Mouse (Mus musculus): Measurements from ENCODE around the gene Lect2. TPM values are rescaled to one million over a fixed set of nuclear protein-coding genes. Genes with fewer than 3 reads are reported as not detected.

Gene Lect2
- total RNA-seq, 2 experiments from 2014 or later: not detected

DNA sequence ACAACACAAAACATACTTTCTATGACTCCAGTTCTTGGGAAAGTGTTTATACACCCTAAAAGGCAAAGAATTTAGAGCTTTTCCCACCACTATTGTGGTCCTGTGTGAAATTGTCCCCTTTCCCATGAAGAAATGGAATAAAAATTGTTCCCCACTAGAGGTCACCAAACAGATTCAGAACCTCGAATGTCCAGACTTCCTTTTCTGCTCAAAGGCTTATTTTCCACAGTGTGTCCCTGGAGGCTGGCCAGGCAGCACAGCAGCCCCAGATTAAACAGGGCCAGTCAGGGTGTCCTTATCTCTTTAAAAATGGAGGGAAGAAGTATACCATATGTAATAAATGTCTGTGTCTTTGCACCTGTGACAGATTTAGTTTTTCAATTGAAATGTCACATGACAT lies 7.7 kb upstream of the Lect2 start:
- peak; percentile 65 for DNase-seq

DNA sequence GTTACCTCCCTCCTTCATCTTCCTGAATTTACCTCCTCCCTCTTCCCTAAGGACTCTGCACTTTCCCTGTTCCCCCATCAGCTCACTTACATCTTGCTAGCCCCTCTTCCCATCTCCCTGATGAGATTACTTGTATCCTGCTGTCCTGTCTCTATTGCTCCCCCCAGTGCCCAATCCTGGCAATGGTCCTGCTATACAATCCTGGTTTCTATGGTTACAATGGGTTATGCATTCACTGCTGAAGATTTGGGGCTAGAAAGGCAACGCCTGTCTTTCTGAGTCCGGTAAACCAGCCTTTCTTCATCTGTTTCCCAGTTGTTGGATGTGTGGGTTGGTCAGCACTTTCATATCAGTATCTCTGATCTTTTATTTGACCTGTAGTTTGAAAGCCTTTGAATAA lies 6.1 kb upstream of the Lect2 start:
- peak; percentile 25 for DNase-seq

DNA sequence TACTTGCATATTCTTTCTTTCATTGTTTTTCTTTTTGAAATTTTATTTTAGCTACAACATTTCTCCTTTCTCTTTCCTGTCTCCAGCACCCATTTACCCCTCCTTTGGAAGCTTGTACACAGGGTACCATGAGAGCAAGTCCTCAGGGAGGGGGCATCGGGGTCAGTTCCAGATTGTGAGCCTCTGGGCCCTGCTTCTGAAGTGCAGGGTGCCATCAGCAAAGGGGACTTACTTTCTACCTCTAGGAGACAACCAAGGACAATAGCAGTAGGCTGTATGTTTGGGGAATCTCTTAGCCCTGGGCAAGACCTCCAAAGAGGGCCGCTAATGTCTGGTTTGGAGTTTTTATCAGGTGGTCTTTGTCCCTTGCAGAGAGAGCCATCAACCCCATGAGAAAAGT lies 5.6 kb upstream of the Lect2 start:
- DNase-seq: no peak

DNA sequence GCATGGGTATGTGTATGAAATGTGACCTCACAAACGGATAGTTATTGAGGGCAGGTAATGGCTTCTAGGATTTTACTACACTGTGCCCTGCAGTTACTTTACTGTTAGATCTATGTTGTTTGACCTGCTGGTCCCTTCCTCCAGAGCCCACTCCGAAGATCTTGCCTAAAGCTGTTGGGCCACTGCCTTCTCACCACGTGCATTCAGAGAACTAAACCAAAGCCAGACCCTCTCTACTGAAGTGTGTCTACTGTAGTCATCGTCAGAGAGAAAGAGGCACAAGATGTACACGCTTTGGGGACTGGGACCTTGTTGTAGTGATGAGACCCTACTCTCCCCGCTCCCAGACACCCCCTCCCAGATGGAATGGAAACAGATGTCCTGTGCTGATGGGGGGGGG lies 3.4 kb upstream of the Lect2 start:
- no peak for DNase-seq

DNA sequence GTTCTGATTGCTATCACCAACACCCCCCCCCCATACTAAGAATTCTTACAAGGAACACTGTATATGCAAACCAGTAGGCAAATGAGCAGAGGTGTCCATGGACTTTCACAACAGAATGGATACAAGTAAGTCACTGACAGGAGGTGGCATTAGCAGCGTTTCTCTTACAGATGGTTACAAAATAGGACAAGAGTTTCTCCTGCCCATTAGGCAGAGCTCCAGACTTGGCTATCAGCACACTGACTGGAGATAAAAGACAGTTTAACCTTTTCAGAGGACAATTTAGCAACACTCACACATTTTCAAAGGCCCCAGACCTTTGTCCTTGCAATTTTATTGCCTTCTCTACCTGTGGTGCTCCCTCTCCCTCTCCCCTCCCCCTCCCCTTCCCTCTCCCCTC lies 2.3 kb upstream of the Lect2 start:
- DNase-seq: peak; percentile 54

DNA sequence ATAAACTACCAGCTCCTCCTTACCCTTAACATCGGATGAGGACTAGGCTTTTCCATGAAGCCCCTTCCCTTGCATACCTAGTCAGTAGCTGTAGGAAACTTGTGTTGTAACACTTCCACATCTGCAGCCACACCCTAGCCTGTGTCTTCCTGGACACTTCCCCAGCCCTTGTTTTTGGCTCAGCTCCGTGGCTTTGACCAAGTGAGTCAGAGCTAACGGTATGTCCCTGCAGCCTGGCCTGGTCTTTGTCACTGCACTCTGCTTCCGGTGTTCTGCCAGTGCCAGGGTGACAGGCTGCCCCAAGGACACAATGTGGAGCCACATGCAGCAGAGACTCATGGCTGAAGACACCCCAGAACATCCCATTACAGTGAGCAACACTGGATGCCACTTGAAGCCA lies 1.1 kb upstream of the Lect2 start:
- DNase-seq: peak; percentile 61

DNA sequence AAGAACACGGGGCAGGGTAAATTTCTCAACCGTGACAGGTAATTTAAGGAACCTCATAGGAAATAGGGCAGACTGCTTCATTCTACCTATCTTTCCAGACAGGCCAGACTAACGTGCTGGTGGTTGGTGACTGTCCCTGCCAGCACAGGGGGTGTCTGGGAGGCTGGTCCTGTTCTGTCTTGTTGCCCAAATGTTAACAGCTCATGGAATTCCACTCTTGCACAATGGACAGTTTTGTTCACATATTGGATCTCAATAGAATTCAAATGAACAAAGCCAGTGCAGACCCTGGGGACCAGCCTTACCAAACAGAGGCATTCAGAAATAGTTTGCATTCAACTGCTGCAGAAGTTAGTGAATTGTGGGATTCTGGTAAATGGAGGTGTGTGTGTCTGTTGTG lies 3.3 kb downstream of the Lect2 start:
- no peak for DNase-seq

DNA sequence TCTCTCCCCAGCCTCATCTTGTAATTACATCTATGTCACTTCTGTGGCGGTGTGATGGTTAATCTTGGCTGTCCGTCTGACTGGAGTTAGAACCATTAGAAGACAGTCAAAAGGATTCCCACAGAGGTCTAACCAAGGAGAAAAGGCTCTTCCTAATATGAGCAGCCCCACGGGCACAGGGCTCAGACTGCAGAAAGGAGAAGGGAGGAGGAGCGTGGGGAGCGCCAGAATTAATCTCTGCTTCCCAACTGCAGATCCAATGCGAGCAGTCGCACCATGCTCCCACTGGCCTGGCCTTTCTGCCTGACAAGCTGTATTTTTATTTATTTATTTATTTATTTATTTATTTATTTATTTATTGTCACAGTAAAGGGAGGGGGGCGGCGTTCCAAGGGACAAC lies 4.5 kb downstream of the Lect2 start:
- no peak for DNase-seq

DNA sequence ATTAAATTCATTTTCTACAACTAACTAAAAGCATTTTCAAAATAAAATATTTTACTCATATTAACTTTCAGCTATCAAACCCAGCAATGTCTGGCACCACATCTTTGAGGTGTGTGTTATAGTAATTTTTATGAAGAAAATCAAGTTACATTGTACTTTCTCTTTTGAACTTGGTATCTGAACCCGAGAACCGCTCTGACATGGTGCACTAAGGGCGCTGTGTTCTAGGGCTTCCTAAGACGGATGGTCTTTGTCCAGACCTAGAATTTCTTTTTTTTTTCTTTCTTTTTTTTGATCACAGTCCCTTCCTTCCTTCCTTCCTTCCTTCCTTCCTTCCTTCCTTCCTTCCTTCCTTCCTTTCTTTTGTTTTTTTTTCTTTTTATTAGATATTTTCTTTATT lies 8.5 kb downstream of the Lect2 start:
- DNase-seq: peak; percentile 58

DNA sequence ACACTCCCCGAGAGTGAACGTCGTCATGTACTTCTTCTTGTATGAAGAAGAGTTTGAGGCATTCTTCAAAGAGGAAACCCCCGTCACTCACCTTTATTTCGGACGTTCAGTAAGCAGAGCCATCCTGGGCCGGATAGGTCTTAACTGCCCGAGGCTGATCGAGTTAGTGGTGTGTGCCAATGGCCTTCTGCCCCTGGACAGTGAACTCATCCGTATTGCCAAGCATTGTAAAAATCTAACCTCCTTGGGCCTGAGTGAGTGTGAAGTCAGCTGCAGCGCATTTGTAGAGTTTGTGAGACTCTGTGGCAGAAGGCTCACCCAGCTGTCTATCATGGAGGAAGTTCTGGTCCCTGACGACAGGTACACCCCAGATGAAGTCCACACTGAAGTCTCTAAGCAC lies 11.3 kb downstream of the Lect2 start:
- DNase-seq: no peak

DNA sequence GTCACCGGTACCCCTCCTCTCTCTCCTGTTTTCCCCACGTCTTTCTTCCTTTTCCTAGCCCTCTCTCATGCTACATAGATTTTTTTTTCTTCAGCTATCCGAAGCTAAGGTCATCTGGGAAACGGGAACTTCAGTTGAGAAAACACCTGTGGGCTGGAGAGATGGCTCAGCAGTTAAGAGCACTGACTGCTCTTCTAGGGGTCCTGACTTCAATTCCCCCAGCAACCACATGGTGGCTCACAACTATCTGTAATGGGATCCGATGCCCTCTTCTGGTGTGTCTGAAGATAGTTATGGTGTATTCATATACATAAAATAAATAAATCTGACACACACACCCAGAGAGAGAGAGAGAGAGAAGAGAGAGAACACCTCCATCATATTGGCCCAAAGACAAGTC lies 12.7 kb downstream of the Lect2 start:
- no peak for DNase-seq

DNA sequence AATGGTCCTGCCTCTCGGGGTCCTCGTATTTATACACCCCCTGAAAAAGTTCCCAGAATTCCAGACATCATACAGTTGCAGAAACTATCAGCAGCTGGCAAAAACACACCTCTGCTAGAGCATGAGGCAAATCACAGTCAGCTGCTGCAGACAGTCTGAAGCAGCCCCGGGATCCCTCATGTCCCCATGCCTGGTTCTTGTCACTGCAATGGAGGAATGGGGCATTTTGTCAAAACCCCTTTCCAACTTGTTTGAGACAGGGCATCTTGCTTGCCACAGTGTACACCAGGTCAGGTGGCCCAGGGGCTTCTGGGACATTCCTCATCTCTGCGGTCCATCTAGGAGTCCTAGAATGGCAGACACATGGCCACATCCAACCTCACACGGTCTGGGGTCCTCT lies 13.4 kb downstream of the Lect2 start:
- DNase-seq: no peak

DNA sequence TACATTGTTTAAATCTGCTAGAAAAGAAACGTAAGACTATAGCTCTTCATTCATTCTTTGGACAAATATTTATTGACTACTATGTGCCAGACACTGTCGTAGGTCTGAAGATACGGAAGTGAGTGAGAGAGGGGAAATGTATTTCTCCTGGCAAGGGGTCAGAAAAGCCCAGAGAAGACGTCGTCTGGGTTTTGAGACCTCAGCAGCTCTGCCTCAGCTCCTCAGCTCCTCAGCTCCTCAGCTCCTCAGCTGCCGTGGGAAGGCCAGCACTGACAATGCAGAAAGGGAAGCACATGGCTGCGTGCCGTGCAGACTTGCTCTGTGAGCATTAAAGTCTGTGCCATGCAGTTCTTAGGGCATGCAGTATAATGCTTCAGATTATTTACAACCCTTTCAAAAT lies 18.6 kb downstream of the Lect2 start:
- DNase-seq: no peak

DNA sequence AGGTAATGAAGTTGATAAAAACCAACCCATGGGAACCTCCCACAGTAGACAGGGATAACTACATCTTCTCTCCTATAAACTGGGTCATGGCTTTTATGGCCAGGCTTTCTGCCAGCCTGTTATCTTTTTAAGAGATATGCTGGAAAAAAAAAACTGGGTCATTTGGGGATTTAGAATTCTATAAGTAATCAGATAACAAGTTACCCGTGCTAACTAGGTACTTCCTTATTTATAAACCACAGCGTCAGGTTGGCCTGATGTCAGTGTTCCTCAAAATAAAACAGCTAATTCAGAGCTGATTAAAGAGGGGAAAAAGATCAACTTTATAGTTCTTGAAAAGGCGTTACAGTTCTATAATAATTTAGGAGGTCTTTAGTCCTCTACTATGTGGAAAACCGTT lies 19.3 kb downstream of the Lect2 start:
- DNase-seq: no peak

DNA sequence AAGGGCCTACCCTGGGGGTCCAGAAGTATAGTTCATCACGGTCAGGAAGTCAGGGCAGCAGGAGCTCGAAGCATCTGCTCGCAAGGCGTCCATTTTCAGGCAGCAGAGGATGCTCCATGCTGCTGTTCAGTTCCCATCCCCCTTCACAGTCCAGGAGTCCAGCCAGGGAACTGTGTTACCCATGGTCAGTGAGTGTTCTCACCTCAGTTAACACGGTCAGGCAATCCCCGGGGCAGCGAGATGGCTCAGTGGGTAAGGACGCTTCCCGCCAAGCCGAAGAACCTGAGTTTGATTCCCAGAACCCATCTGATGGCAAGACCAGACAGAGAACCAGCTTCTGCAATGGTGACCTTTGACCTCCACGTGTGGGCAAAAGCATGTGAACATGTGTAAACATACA lies 20.0 kb downstream of the Lect2 start:
- no peak for DNase-seq

DNA sequence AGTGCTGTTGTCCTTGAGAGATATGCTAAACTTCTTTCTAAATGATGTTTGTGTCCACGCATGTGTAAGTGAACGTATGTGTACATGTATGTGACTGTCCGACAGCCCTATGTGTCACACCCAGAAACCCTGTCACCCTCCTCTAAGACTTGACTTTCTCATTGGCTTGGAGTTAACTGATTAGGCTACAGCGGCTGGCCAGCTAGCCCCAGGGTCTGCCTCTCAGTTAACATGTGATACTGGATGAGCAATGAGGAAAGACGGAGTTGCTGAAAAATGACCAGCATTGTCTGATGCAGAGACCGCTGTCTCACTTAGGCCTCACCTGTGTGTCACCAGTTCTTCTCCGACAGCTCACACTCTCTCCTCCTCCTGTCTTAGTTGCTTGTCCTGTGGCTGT lies 20.5 kb downstream of the Lect2 start:
- DNase-seq: no peak

DNA sequence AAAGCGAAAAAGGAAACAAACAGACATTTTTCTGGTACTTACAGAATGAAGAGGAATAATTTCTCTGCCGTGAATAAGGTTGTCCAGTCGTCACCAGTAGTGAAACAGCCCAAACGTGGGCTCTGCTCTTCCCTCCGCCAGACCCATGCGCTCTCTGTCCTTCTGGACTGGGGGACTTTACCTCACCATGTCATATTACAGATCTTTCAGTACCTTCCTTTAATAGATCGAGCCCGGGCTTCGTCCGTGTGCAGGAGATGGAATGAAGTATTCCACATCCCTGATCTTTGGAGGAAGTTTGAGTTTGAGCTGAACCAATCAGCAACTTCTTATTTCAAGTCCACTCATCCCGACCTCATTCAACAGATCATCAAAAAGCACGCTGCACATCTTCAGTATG lies 21.4 kb downstream of the Lect2 start:
- no peak for DNase-seq

DNA sequence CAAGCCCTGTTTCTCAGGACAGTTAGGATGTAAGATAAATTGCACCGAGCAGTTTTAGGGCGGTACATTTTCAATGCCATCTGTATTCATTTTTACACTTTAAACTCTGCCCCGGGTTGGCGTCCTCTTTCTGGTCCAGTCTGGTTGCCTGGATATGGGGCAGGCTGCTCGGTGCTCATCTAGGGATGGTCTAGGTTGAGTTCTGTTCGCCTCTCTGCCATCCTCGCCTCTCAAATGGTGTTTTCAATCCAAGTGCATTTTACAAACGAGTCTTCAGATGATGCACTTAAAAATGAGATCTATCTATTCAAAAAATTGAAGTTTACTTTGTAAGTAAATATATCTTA lies 25.5 kb downstream of the Lect2 start:
- DNase-seq: no peak

DNA sequence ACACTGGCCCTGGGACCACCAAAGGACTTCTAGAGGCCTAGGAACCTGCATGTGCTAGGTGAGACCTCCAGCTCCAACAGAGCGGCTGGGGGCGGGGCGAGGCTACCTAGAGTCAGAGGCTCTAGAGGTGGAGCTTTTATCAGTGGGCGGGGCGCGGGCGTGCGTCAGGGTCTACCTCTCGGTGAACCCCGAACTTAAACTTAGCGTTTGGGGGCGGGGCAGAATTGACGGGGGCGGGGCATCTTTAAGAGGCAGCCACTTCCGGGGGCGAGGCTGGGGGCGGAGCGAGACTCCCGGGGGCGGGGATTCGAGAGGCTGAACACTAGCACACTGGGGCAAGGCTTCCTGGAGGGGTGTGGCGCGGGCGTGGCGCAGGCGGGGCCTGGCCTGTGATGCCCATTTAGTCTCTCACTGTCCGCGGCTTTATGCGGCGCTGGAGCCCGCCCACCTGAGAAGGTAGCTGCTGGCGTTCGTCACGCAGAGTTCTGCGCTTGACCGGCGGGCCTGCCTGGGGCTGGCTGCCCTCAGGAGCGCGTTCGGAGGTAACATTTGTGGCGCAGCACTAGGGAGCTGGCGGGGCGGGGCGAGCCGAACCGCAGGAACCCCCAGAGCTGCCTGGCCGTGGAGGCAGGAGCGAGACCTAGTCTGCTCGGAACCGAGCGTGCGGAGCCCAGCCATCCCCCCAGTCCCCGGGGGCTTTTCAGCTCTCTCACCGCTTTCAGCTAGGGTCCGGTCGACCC lies 26.1 kb downstream of the Lect2 start, which contains the start of gene Fbxl21:
Fbxl21 (plus strand) TSS at position 392 of the 740 bp plus-strand sequence.
- DNase-seq: peak; percentile 93

DNA sequence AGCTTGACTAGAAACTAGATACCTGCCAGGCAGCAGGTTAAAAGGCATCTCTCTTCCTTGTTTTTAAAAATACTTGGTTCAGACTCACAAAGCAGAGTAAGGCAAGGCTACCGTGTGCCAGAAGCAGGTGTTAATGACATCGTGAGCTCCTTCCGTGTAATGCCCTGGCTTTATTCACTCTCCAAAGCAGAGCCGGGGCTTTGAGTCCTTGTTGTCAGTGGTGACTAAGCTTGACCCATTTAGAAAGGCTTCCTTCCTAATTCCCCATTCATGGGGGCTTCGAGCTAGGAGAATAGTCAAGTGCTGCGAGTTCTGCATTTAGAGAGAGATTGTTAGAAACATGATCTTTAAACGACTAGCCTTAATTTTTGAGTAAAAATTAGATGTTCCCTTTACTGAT lies 31.5 kb downstream of the Lect2 start:
- no peak for DNase-seq

DNA sequence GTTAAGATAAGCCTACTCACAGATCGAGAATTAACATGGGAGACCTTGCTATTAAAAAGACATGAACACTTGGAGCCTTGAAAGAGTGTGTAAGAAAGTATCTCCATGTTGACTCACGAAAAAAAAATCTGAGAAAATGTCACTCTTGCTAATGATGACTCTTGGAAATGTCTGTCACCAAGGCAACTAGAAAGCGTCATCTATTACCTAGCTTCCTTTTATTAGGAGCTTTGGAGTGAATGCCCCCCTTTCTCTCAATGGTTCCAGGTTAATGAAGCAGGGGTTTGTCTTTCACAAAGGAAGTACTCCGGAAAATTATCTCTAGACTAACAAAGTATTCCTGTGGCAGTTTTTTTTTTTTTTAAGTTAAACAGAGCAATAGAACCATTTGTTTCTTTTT lies 32.0 kb downstream of the Lect2 start:
- DNase-seq: no peak

DNA sequence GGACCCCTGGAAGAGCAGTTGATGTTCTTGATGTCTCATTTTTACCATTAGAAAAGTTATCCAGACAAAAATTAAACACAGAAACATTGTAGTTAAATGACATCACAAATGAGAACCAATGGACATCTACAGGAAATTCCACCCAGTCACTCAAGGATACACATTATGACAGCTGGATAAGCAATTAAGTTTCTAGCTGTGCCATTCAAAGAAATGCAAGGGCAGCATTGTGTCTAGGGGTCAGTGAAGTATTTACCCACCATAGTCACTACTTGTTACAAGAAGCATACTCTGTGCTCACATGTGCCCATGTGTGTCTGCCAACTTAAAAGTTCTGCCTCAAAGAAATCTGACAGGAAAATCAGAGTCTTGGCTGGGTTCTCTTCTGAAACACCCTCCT lies 34.7 kb downstream of the Lect2 start:
- no peak for DNase-seq

DNA sequence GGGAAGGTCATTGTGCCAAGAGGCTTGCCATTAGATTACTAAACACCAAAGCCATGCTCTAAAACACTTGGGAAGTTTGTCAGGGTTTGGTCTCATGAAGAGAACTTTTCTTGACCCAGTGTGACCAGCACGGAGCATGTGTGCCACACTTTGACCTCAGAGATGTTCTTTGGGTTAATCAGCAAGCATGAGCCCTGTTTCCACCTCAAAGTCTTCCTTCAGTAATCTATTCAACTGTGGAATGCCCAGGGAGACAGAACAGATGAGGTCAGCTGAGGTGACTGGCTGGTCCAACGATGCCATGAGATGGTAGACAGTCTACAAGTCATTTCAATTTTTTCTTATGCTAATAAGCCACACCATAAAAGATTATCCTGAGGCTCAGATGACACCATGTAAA lies 38.5 kb downstream of the Lect2 start:
- DNase-seq: no peak

DNA sequence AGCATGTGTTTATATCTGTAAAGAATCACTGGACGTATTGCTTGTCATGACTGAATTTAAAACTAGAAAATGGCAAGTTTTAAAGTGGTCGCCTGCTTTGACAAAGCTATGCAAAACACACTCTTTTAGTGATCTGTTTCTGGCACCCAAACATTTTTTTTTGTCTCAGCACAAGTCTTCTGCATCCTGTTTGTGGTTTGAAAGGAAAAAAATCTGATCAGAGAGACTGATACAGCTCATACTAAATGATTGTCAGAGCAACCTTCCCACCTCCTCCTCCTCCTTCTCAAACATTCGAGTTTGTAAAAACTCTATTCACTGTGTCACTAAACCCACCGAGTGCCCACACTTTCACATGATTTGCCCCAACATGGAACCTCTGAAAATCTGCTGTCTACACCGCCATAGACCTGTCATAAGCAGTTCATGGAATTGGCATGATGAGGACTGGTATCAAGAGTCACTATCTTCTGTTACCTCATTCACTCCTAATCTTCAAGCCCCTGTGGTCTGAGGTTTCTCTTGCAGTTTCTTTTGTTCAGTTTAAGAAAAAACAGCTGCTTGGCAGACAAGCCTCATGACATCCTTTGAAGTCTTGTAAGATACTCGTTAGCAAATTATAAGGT lies 41.3 kb downstream of the Lect2 start:
- DNase-seq: no peak
